Mouse (Mus musculus) liver, embryonic 14.5 days (tissue): Measurements from ENCODE around the gene Ing4. TPM values are rescaled to one million over a fixed set of nuclear protein-coding genes. Genes with fewer than 3 reads are reported as not detected.

Source experiments
- ATAC-seq: fragments of 200-750 bp; cut with Nextera tagmentation; 2 replicates; pipeline ENCODE4 v1.8.0; 2017; ENCODE audit warnings: moderate number of reproducible peaks, mild to moderate bottlenecking, moderate library complexity; ENCODE audit not compliant: insufficient read depth
- DNase-seq, 3 experiments: peaks; one replicate each; pipeline ENCODE4 v3.0.0-alpha.2; 2012 to 2013; ENCODE audit warnings: low read depth in 3 of 3, low spot score in 3 of 3
- H3K27ac ChIP-seq: fragments of 300-500 bp; sonication (generic); 2 replicates; pipeline ENCODE4 v1.5.1; 2014; ENCODE audit warnings: moderate library complexity, mild to moderate bottlenecking, control low read depth, inconsistent platforms
- H3K27me3 ChIP-seq: fragments of 300-500 bp; sonication (generic); 2 replicates; pipeline ENCODE4 v1.6.1; 2014; ENCODE audit warnings: mild to moderate bottlenecking, low read length, moderate library complexity; ENCODE audit not compliant: control insufficient read depth, insufficient read depth
- H3K36me3 ChIP-seq: fragments of 300-500 bp; sonication (generic); replicated peaks from 2 replicates; pipeline ENCODE4 v1.6.1; 2014; ENCODE audit warnings: low read depth; ENCODE audit not compliant: control insufficient read depth, insufficient read depth
- H3K4me1 ChIP-seq, 2 experiments: fragments of 200-500 bp in 1 of 2; fragments of 300-500 bp in 1 of 2; sonication (generic) in 1 of 2; replicated peaks; 2 replicates each; pipeline ENCODE4 v1.6.1; 2012 to 2014; ENCODE audit warnings: antibody characterized with exemption in 1 of 2, inconsistent platforms in 1 of 2, low read length in 1 of 2; ENCODE audit not compliant: control insufficient read depth in 2 of 2, insufficient read depth in 2 of 2
- H3K4me2 ChIP-seq: fragments of 300-500 bp; sonication (generic); 2 replicates; pipeline ENCODE4 v1.6.1; 2014; ENCODE audit warnings: low read depth, mild to moderate bottlenecking, control low read depth, moderate library complexity
- H3K4me3 ChIP-seq, 2 experiments: fragments of 200-500 bp in 1 of 2; fragments of 300-500 bp in 1 of 2; sonication (generic) in 1 of 2; 2 replicates each; pipeline ENCODE4 v1.5.1; 2012 to 2014; ENCODE audit warnings: low read depth in 2 of 2, low read length in 2 of 2, mild to moderate bottlenecking in 2 of 2, control low read depth in 1 of 2, inconsistent platforms in 1 of 2, moderate library complexity in 1 of 2; ENCODE audit not compliant: insufficient read depth in 1 of 2
- H3K9ac ChIP-seq: fragments of 300-500 bp; sonication (generic); replicated peaks from 2 replicates; pipeline ENCODE4 v1.6.1; 2014; ENCODE audit warnings: mild to moderate bottlenecking, control low read depth, moderate library complexity
- H3K9me3 ChIP-seq: fragments of 300-500 bp; sonication (generic); 2 replicates; pipeline ENCODE4 v1.6.1; 2016; ENCODE audit warnings: low read length, mixed read lengths; ENCODE audit not compliant: control insufficient read depth
- CTCF ChIP-seq: IDR thresholded peaks from 2 replicates; pipeline ENCODE4 v1.5.1; 2016; ENCODE audit warnings: antibody characterized with exemption, low read depth, control low read depth
- EP300 ChIP-seq: IDR thresholded peaks from 2 replicates; pipeline ENCODE4 v1.6.1; 2016; ENCODE audit warnings: antibody characterized with exemption, low read depth
- WGBS: fragments of 180-500 bp; shearing (Covaris S2); extraction: QIAGEN DNeasy Blood & Tissue Kit; methylation state at CpG from one replicate; pipeline ENCODE4 v1.1.7; 2014; ENCODE audit not compliant: insufficient replicate concordance; 5-methylcytosine and 5-hydroxymethylcytosine counted together
- polyA plus RNA-seq, 2 experiments: library from polyadenylated mRNA; depleted of rRNA in 1 of 2; stranded (reverse) in 1 of 2; unstranded in 1 of 2; fragments of >200 nt; fragmentation: Nextera tagmentation in 1 of 2; extraction: Ambion mirVana in 1 of 2; gene quantifications; 2 replicates each; pipeline versions ENCODE4 v1.2.1 to v1.2.3; 2012 to 2014

Gene Ing4
- polyA plus RNA-seq, 2 experiments, result 17.2 to 17.9 TPM

GRCm38 (mm10) chr6:125081797-125082560, 42.4 kb downstream of the Ing4 start:
- Histone ChIP-seq H3K4me1 (0 out of 4 replicates have a peak, but pooled peaks cover 0 to 5% of the 10 kb centered on the region in 2 experiments), H3K9me3 (no peaks in the 10 kb centered on the region), H3K27ac (no peak overlapping the region), H3K27me3 (no peaks in the 10 kb centered on the region; the same call in 1 of the 2 replicates), H3K4me3 (peak overlapping the region; percentile 38 to 43), H3K4me2 (peak overlapping the region; percentile 68), H3K9ac (no peak overlapping the region), H3K36me3 (no peaks in the 10 kb centered on the region)
- DNase-seq (peak; percentile 71 to 78 (median 76)), ATAC-seq (peak; percentile 83)
- TF ChIP-seq CTCF (peak; percentile 97), EP300 (no peak)
- 35% methylated on average over 45 of the region's 45 CpGs for WGBS

- ATAC-seq (no peak), DNase-seq (no peak)
- Histone ChIP-seq H3K27me3 (no peaks in the 10 kb centered on the region; the same call in 1 of the 2 replicates), H3K9me3 (no peaks in the 10 kb centered on the region), H3K36me3 (no peaks in the 10 kb centered on the region), H3K4me3 (no peak overlapping the region), H3K27ac (no peak overlapping the region), H3K9ac (no peak overlapping the region), H3K4me1 (peaks cover 0 to 6% of the 10 kb centered on the region in 2 experiments; a peak in 1 of 4 replicates), H3K4me2 (no peak overlapping the region)
- 74% methylated on average over 7 of the region's 7 CpGs for WGBS
- TF ChIP-seq EP300, result no peak
- TF ChIP-seq CTCF, result no peak
These were observed 43.3 kb downstream of the Ing4 start for GRCm38 (mm10) chr6:125082801-125083386.

GRCm38 (mm10) chr6:125084424-125084823, 44.9 kb downstream of the Ing4 start:
- Histone ChIP-seq H3K4me1 (peaks cover 12 to 14% of the 10 kb centered on the region in 2 experiments), H3K27ac (no peak overlapping the region), H3K36me3 (no peaks in the 10 kb centered on the region), H3K4me3 (no peak overlapping the region), H3K9me3 (no peaks in the 10 kb centered on the region), H3K27me3 (no peaks in the 10 kb centered on the region; the same call in 1 of the 2 replicates), H3K9ac (no peak overlapping the region), H3K4me2 (no peak overlapping the region)
- 9% methylated on average over 4 of the region's 4 CpGs for WGBS
- ATAC-seq, result no peak
- TF ChIP-seq CTCF (peak; percentile 89), EP300 (no peak)
- DNase-seq, result no peak

- ATAC-seq (no peak), DNase-seq (no peak)
- Histone ChIP-seq H3K9me3 (no peaks in the 10 kb centered on the region), H3K9ac (no peak overlapping the region), H3K4me3 (no peak overlapping the region), H3K27ac (peak overlapping the region; percentile 73), H3K36me3 (no peaks in the 10 kb centered on the region), H3K27me3 (no peaks in the 10 kb centered on the region), H3K4me1 (peaks cover 24 to 26% of the 10 kb centered on the region in 2 experiments), H3K4me2 (no peak overlapping the region)
- TF ChIP-seq CTCF, result no peak
- no peak for TF ChIP-seq EP300
- 59% methylated on average over 3 of the region's 3 CpGs for WGBS
These were observed 48.4 kb downstream of the Ing4 start for GRCm38 (mm10) chr6:125087937-125088336.
